Mouse (Mus musculus) hindbrain, embryonic 13.5 days (tissue): ENCODE results near the gene Zfp330. TPM values are rescaled to one million over a fixed set of nuclear protein-coding genes. Genes with fewer than 3 reads are reported as not detected.

ENCODE experiments used
- ATAC-seq: fragments of 200-750 bp; cut with Nextera tagmentation; 2 replicates; pipeline ENCODE4 v1.8.0; 2017; ENCODE audit warnings: moderate TSS enrichment; ENCODE audit not compliant: low FRiP score
- H3K27ac ChIP-seq: fragments of 300-500 bp; sonication (generic); 2 replicates; pipeline ENCODE4 v1.5.1; 2015; ENCODE audit warnings: inconsistent platforms, mild to moderate bottlenecking, moderate library complexity
- H3K27me3 ChIP-seq: fragments of 300-500 bp; sonication (generic); 2 replicates; pipeline ENCODE4 v1.6.1; 2015; ENCODE audit warnings: mild to moderate bottlenecking, inconsistent platforms
- H3K36me3 ChIP-seq: fragments of 300-500 bp; sonication (generic); 2 replicates; pipeline ENCODE4 v1.6.1; 2015; ENCODE audit warnings: mild to moderate bottlenecking, inconsistent platforms
- H3K4me1 ChIP-seq: fragments of 300-500 bp; sonication (generic); replicated peaks from 2 replicates; pipeline ENCODE4 v1.6.1; 2015; ENCODE audit warnings: inconsistent platforms
- H3K4me2 ChIP-seq: fragments of 300-500 bp; sonication (generic); 2 replicates; pipeline ENCODE4 v1.6.1; 2015; ENCODE audit warnings: inconsistent platforms, mild to moderate bottlenecking, moderate library complexity
- H3K4me3 ChIP-seq: fragments of 300-500 bp; sonication (generic); 2 replicates; pipeline ENCODE4 v1.5.1; 2015; ENCODE audit warnings: mild to moderate bottlenecking, inconsistent platforms
- H3K9ac ChIP-seq: fragments of 300-500 bp; sonication (generic); 2 replicates; pipeline ENCODE4 v1.6.1; 2015; ENCODE audit warnings: mild to moderate bottlenecking, inconsistent platforms
- H3K9me3 ChIP-seq: fragments of 300-500 bp; sonication (generic); 2 replicates; pipeline ENCODE4 v1.6.1; 2016; ENCODE audit warnings: inconsistent platforms
- WGBS: fragments of 180-500 bp; shearing (Covaris S2); methylation state at CpG from one replicate; pipeline ENCODE4 v1.1.7; 2015; 5-methylcytosine and 5-hydroxymethylcytosine counted together
- polyA plus RNA-seq: library from polyadenylated mRNA; unstranded; fragments of >200 nt; fragmentation: Nextera tagmentation; extraction: Ambion mirVana; gene quantifications from 2 replicates; pipeline ENCODE4 v1.2.1, GENCODE M21; 2015

The Zfp330 gene
- polyA plus RNA-seq = 77.0 and 82.8 TPM in 2 replicates

DNA sequence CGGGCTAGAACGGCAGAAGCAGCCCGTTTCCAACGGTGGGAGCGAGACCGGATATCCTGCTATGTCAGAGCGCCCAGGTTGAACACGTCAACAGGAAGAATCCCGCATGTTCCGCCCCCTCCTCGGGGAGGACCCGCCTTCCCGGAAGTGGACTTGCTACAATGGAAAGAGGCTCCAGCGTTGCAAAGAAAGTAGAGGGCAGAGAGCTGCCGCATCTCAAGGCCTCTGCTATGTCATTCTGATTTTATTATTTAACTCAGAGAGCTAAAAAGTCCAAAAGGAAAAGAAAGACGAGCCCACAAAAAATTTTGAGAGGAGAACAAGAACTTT is at the start of gene Zfp330:
Gene Zfp330, minus strand, starts transcription at position 68 of the 330 bp plus-strand sequence.
- Histone ChIP-seq H3K9ac (peak within 1 kb of the TSS; percentile 94), H3K4me2 (peak within 1 kb of the TSS; percentile 83), H3K4me3 (peak within 1 kb of the TSS; percentile 84), H3K27me3 (no peaks in the 10 kb centered on the region), H3K36me3 (peaks cover 24% of the 10 kb centered on the region), H3K4me1 (peaks cover 19% of the 10 kb centered on the region), H3K9me3 (no peaks in the 10 kb centered on the region), H3K27ac (peak within 1 kb of the TSS; percentile 83)
- ATAC-seq = peak; percentile 100
- WGBS = under 1% methylated on average over 16 of the region's 16 CpGs

GRCm38 (mm10) chr8:82777945-82778344 is 4.0 kb upstream of the Zfp330 start:
- Histone ChIP-seq H3K9ac (no peak overlapping the region), H3K36me3 (no peaks in the 10 kb centered on the region), H3K27me3 (no peaks in the 10 kb centered on the region), H3K4me2 (no peak overlapping the region), H3K27ac (no peak overlapping the region), H3K4me3 (no peak overlapping the region), H3K9me3 (no peaks in the 10 kb centered on the region), H3K4me1 (peaks cover 9% of the 10 kb centered on the region)
- ATAC-seq = no peak
- WGBS = 87% methylated on average over 3 of the region's 3 CpGs

DNA sequence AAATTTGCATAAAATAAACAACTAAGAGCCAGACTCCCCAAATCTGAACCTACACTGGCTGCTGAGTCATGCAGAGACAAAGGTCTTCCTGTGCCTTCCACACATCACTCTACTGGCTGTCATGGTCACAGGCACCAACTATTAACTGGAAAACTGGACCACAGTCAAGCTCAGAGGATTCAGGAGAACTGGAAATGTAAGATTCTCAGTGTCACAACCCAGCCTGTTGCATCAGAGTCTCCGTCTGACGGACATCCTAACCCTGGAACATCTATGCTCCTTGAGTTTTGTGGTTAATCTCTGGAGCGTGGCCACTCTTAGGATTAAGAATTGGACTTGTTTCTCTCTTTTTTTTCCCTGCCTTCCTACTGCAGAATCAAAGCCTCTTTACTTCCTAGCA is 3.4 kb upstream of the Zfp330 start:
- 89% methylated on average over 3 of the region's 3 CpGs for WGBS
- Histone ChIP-seq H3K27me3 (no peaks in the 10 kb centered on the region), H3K9ac (no peak overlapping the region), H3K9me3 (no peaks in the 10 kb centered on the region), H3K4me1 (peaks cover 14% of the 10 kb centered on the region), H3K4me3 (no peak overlapping the region), H3K27ac (no peak overlapping the region), H3K4me2 (no peak overlapping the region), H3K36me3 (no peaks in the 10 kb centered on the region)
- no peak for ATAC-seq

- peaks cover 19% of the 10 kb centered on the region for H3K4me1 ChIP-seq
- H3K9me3 ChIP-seq = no peaks in the 10 kb centered on the region
- peak overlapping the region; percentile 83 for H3K4me2 ChIP-seq
- H3K4me3 ChIP-seq = peak overlapping the region; percentile 84
- H3K27me3 ChIP-seq = no peaks in the 10 kb centered on the region
- H3K36me3 ChIP-seq = peaks cover 22% of the 10 kb centered on the region
- peak overlapping the region; percentile 83 for H3K27ac ChIP-seq
- ATAC-seq = peak; percentile 74
- peak overlapping the region; percentile 94 for H3K9ac ChIP-seq
- WGBS = 57% methylated on average over 6 of the region's 6 CpGs
These were observed 522 bp upstream of the Zfp330 start for GRCm38 (mm10) chr8:82774482-82774881.

- Histone ChIP-seq H3K9ac (peak overlapping the region; percentile 94), H3K36me3 (peaks cover 29% of the 10 kb centered on the region), H3K9me3 (no peaks in the 10 kb centered on the region), H3K4me3 (peak overlapping the region; percentile 84), H3K4me2 (peak overlapping the region; percentile 83), H3K27ac (peak overlapping the region; percentile 83), H3K4me1 (peaks cover 19% of the 10 kb centered on the region), H3K27me3 (no peaks in the 10 kb centered on the region)
- 6% methylated on average over 35 of the region's 35 CpGs for WGBS
- ATAC-seq = peak; percentile 60
These were observed 448 bp downstream of the Zfp330 start for GRCm38 (mm10) chr8:82773332-82774092.

DNA sequence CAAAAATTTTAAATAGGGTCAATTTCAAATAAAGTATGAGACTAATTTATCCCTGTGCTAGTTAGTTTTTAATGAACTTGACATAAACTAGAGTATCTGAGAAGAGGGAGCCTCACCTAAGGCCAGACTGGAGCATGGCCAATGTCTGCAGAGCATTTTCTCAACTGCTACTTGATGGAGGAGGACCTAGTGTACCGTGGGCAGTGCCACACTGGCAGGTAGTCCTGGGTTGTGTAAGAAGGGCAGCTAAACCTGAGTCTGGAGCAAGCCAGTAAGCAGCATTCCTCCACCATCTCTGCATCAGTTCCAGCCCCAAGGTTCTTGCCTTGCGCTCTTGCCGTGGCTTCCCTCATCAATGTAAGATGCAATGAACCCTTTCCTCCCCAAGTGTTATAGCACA is 3.1 kb downstream of the Zfp330 start:
- Histone ChIP-seq H3K9ac (no peak overlapping the region), H3K4me2 (no peak overlapping the region), H3K4me3 (no peak overlapping the region), H3K9me3 (no peaks in the 10 kb centered on the region), H3K27ac (no peak overlapping the region), H3K4me1 (peaks cover 19% of the 10 kb centered on the region), H3K36me3 (peaks cover 52% of the 10 kb centered on the region), H3K27me3 (no peaks in the 10 kb centered on the region)
- WGBS = 94% methylated on average over 3 of the region's 3 CpGs
- ATAC-seq = no peak

GRCm38 (mm10) chr8:82759071-82759470 is 14.9 kb downstream of the Zfp330 start:
- Histone ChIP-seq H3K27me3 (no peaks in the 10 kb centered on the region), H3K27ac (no peak overlapping the region), H3K4me1 (no peaks in the 10 kb centered on the region), H3K9me3 (no peaks in the 10 kb centered on the region), H3K4me2 (no peak overlapping the region), H3K36me3 (peaks cover 28% of the 10 kb centered on the region), H3K4me3 (no peak overlapping the region), H3K9ac (no peak overlapping the region)
- WGBS = 50% methylated on average over 2 of the region's 2 CpGs
- ATAC-seq = no peak

GRCm38 (mm10) chr8:82754946-82755345 is 19.0 kb downstream of the Zfp330 start:
- Histone ChIP-seq H3K4me1 (no peaks in the 10 kb centered on the region), H3K27ac (no peak overlapping the region), H3K9ac (no peak overlapping the region), H3K4me3 (no peak overlapping the region), H3K36me3 (no peaks in the 10 kb centered on the region), H3K9me3 (0 out of 2 replicates have a peak, but pooled peaks cover 7% of the 10 kb centered on the region), H3K27me3 (no peaks in the 10 kb centered on the region), H3K4me2 (no peak overlapping the region)
- WGBS = 96% methylated on average over 14 of the region's 14 CpGs
- ATAC-seq = no peak

DNA sequence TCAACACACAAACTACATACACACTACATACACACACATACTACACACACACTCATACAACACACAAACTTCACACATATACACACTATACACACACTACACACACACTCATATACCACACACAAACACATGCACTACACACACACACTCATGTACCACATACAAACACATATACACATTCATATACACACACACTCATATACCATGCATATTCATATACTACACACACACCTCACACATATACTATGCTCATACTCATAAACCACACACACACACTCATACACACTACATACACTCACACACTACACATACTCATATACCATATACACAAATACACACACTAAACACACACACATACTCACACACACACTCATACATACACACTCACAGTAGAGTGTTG is 27.3 kb downstream of the Zfp330 start:
- no peak overlapping the region for H3K27ac ChIP-seq
- no peaks in the 10 kb centered on the region for H3K27me3 ChIP-seq
- no peaks in the 10 kb centered on the region for H3K36me3 ChIP-seq
- H3K9ac ChIP-seq = no peak overlapping the region
- no peak overlapping the region for H3K4me3 ChIP-seq
- no peaks in the 10 kb centered on the region for H3K4me1 ChIP-seq
- no peak for ATAC-seq
- peaks cover 10% of the 10 kb centered on the region; the same call in 1 of the 2 replicates for H3K9me3 ChIP-seq
- no peak overlapping the region for H3K4me2 ChIP-seq

GRCm38 (mm10) chr8:82743905-82744904 is 29.8 kb downstream of the Zfp330 start:
- peak; percentile 89 for ATAC-seq
- WGBS = 46% methylated on average over 10 of the region's 10 CpGs
- Histone ChIP-seq H3K9me3 (peaks cover 10% of the 10 kb centered on the region; the same call in 1 of the 2 replicates), H3K27me3 (no peaks in the 10 kb centered on the region), H3K36me3 (no peaks in the 10 kb centered on the region), H3K4me2 (no peak overlapping the region), H3K4me1 (no peaks in the 10 kb centered on the region), H3K27ac (no peak overlapping the region), H3K4me3 (no peak overlapping the region), H3K9ac (no peak overlapping the region)
